Mouse (Mus musculus): ENCODE data around the gene Cdh13.
A peak's percentile ranks its signal among the peaks of the same experiment; 100 is the strongest.

The Cdh13 gene

DNA sequence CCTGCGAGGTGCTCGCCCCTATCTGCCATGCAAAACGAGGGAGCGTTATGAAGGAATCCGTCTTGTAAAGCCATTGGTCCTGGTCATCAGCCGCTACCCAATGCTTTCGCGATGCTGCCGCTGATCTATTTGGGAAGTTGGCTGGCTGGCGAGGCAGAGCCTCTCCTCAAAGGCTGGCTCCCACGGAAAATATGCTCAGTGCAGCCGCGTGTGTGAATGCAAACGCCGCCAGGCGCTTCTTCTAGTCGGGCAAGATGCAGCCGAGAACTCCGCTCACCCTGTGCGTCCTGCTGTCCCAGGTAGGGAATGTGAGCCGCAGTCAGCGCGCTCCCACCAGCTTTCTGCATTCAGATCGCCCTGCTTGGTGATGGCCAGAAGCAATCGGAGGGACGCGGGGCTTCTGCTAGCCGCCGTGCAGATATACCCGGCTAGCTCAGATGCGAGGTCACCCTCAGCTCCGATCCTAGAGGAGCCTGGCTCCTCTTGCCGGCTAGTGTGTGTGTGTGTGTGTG lies at the start of gene Cdh13:
Cdh13 (plus strand) TSS at position 134 of the 512 bp plus-strand sequence.
- peak in 1 of 2 experiments; percentile 4 for DNase-seq

- no peak for DNase-seq
These were observed 47.9 kb upstream of the Cdh13 start for GRCm38 (mm10) chr8:118235626-118236025.

GRCm38 (mm10) chr8:118237150-118237620 lies 46.3 kb upstream of the Cdh13 start:
- DNase-seq, result no peak

DNA sequence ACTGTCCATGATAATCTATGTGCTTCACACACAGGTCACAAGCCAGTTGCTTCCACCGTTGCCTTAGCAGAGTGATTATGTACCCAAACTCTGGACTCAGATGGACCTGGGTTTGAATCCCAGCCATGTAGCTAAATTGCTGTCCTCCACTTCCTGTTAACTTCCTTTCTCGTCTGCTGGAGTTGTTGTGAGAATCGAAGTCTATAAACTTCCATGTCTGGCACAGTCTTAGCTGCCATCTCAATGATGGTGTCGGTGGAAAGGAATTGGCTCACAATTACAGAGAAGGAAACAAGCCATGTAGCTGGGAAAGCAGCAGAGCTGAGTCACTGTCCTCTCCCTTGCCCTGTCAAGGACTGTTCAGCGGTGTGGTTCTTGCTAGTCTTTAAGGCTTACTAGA lies 45.4 kb upstream of the Cdh13 start:
- no peak for DNase-seq

DNA sequence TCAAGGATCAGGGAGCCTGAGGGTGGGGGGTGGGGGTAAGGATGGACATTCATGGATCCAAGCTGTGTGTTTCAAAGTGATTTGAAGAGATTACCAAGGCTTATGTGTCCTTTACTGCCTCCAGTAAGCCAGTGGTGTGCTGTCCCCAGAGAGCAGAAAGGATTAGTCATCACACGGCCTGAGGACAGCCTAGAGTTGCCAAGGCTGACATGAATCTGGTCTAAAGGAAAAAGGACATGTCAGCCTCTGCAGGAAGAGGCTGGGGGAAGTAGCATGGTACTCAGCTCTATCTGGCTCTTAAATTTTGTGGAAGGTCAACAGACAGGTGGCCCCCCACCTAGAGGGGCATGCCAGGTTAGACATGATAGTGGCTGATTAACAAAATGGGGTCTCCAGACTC lies 44.3 kb upstream of the Cdh13 start:
- no peak for DNase-seq

DNA sequence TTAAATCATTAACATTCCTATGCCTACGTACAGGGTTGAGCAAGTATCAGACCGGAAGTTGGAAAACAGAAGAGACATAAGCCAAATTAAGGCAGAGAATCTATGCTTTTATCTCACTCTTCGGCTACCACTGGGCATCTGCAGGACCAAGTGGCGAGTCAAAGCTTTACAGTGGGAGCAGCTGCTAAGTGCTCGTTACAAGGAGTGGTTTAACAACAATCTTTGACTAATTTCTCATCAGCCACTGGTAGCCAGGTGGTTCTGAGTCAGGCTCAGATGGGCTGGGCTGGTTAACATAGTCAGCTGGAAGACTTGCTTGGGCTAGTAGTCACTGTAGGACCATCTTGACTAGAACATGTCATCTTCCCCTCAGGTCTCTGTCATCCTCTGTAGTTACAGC lies 34.2 kb upstream of the Cdh13 start:
- no peak for DNase-seq

DNA sequence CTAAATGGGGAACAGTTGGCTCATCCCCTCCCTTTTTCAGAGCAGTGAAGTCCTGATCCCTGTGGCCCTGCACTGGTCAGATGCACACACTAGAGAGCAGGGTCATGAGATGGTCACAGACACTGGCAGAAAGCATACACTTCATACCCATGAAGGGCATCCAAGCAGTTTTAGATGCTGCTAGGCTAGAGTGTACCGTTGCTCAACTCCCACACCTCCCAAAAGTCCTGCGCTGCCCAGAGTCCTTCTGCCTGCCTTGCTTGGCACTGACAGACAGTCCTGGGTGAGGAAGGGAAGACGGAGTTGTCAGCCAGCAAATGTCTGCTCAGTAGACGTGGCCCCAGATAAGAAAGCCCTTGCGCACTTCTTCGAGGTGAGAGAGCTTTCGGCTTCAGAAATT lies 33.6 kb upstream of the Cdh13 start:
- no peak for DNase-seq

DNA sequence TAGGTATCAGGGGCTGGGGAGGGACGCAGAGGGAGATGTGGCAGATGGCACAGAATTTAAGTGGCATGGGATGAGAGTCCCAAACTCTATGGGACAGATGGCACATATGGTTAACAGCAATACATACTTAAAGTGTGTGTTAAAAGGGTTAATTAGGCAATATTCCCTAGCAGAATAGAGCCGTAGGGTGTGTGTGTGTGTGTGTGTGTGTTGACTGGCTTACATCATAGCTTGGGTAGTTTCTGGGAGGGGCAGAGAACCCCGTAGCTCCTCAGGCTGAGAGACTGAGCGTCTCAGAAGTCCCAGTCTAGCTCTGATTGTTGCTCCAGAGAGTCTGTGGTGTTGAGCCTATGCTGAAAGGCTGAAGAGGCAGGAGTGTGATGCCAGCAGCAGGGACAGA lies 20.4 kb upstream of the Cdh13 start:
- DNase-seq, result no peak

DNA sequence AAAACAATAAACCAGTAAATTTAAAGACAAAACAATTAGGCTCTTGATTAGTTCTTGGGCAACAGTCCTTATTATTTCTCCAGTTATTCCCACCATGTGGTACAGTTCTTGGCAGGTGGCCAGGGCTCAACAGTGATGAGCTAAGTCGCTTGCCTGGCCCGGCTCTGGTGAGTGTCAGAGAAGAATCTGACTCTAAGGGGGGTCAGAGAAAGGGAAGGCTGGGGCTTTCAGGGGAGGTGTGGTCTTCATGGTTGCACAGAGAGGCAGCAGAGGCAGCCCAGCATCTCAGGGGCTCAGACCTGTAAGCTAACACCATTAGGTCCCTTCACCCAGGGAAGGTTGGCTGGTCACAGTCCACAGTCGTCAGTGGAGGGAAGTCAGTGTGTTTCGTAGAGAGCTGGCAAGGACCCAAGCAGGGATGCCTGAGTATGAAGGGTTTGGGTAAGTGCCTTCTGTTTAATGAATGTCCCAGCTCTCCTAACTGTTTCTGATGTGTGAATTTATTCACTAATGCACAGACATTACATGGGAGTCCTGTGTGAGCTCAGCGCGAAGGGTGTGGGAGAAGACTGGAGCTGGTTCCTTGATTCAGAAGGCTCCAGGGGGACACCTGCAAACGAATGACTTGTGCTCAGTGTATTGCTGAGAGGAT lies 12.7 kb upstream of the Cdh13 start:
- peak in 1 of 2 experiments; percentile 57 for DNase-seq

- no peak for DNase-seq
These were observed 11.0 kb upstream of the Cdh13 start for GRCm38 (mm10) chr8:118272493-118272892.

DNA sequence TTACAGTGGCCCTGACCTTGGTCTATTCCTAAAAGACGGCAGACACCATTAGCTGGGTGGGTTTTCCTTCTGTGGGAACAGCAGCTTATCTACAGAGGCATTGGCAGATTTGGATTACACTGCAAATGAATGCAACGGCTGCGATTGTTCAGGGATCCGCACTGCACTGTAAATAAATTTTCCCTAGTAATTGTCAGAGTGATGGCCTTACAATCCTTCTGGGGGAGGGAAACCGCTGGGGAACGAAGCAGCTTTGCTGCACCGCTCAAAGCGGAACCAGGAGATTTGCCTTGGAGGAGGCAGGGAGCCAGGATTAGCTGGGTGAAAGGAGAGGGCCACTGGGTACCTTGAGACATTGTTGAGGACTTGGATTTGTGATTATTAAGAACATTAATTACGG lies 9.3 kb upstream of the Cdh13 start:
- no peak for DNase-seq

- peak; percentile 68 to 84 for DNase-seq
These were observed 8.8 kb upstream of the Cdh13 start for GRCm38 (mm10) chr8:118274688-118275087.

DNA sequence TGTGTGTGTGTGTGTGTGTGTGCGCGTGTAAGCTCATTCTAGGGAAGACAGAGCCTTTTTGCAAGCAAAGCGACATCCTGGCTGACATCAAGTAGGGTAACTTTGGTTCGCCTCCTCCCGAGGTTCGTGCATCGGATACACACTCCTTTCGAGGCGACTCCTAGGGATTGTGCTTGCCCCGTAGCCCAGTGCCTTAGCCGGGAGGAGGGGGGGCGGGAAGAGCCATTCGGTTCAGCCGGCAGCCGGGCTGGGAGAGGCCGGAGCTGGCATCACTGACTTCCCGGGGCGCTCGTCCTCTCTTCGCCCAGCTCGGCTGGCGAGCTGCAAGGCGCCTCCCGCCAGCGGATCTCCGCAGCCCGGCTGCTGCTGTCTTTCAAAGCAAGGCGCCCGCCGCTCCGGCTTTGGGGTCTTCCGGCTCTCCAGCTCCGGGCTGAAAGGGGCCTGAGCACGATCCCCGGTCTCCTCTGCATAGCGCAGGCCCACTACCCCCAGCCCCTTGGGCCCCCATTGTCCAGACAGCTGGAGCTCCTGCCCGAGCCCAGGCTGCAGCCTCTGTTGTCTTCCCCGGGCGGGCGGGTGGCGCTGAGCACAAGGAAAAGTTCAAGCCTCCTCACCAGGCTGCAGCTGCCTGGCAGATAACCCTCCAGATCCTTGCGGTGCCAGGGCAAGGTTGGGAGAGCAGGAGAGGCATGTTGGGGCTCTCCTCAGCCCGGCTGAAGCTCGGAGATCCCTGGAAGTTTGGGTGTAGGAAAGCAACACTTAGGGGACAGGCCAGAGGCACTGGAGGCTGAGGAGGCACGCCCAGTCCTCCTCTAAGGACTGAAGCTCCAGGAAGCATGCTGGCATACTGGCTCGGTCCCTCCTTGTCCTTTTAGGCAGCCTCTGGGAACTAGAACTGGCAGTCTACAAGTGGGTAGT lies 838 bp downstream of the Cdh13 start:
- peak in 1 of 2 experiments; percentile 7 for DNase-seq

- no peak for DNase-seq
These were observed 2.2 kb downstream of the Cdh13 start for GRCm38 (mm10) chr8:118285596-118286281.

DNA sequence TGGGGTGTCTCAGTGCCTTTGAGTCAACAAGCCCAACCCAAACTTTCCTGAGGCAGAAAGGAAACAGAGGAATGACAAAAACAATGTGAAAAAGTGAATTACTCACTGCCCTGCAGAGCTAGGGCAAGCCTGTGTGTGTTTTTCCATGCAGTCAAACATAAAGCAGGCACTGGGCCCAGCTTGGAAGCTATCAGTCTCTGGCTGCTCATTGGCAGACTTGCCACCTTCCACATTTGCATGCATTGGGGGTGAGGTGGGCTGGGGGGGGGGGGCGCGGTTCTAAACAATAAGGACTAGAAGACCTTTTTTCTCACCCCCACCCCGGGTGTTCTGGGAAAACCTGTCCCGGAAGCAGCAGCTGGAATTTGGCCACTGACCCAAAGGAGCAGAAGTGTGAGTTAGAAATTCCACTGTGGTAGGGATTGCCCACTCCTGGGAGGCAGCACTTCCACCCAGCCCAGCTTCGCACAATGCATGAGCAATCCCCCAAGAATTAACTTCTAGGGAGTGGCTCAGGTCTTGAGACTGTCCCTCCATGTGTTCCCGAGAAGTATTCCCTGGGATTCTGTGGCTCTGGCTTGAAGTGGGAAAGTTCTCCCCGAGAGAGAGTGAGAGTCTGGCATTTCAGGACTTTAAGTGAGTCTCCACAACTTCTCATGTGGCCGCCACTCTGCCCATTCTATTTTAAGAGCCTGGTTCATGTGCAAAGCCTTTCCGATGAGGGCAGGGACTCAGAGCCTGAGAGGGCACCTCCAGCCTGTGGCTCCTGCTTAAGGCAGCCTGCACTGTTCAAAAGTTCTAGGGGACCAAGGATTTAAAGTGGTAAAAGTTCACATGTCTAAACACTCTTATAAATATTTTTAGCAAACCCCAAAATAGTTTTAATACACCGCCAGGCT lies 3.0 kb downstream of the Cdh13 start:
- DNase-seq, result no peak

GRCm38 (mm10) chr8:118287496-118287895 lies 4.0 kb downstream of the Cdh13 start:
- DNase-seq, result peak in 1 of 2 experiments; percentile 14

GRCm38 (mm10) chr8:118288259-118288952 lies 4.9 kb downstream of the Cdh13 start:
- DNase-seq, result peak in 1 of 2 experiments; percentile 16

DNA sequence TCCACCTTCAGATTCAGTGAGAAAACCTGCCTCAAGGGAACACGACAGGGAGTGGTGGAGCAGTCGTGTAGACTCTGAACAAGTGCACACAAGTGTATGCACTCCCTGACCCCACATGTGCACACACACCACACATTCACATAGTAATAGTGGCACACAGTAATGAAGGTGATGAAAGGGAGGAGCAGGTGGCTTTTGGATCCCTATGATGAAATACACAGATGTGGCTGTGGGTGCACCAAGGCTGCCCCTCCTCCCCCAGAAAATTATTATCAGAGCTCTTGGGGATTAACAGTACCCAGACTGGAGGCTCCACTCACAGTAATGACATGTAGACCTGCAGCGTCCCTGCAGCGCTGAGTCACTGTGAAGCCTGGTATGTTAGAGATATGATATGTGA lies 5.6 kb downstream of the Cdh13 start:
- no peak for DNase-seq

DNA sequence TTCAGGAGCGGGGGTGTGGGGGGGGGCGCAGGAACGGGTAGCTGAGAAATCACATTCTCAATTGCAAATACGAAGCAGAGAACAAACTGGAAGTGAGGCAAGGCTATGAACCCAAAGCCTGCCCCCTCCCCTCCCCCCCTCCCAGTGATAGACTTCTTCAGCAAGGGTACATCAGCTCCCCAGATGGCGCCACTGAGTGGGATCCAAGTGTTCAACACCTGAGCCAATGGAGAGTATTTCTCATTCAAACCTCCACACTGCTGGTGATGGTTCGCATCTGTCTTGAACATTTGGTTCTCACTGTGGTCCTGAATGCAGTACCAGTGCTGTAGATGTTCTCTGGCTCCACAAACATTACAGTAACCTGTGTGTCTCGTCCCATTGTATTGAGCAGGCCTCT lies 6.0 kb downstream of the Cdh13 start:
- no peak for DNase-seq

- no peak for DNase-seq
These were observed 6.7 kb downstream of the Cdh13 start for GRCm38 (mm10) chr8:118290266-118290665.

- DNase-seq, result no peak
These were observed 12.9 kb downstream of the Cdh13 start for GRCm38 (mm10) chr8:118296477-118296876.
